16 mouse cellular contexts compared by ENCODE assay signal in genomic region chr8:46865428-46865827, GRCm38 (mm10).
"Had no signal": no experiment of that assay in that cellular context is flagged by ENCODE, and none has a peak within 500 bp of the region (broad histone marks: within the 10 kb centered on the region; RNA-seq: fewer than 3 reads in every experiment).

No protein-coding gene starts in this region.

- H3K27ac ChIP-seq: midbrain, embryonic 10.5 days; midbrain, embryonic 12.5 days; neural tube, embryonic 12.5 days had no signal

- DNase-seq: lung, adult 18-20 months; lung, embryonic 14.5 days; lung, postnatal 10 days; lung, postnatal 4 days; midbrain, embryonic 14.5 days; right cerebral cortex, adult 18-20 months; right cerebral cortex, postnatal 25 days; right cerebral cortex, postnatal 4 days; spleen, adult 18-20 months; thymus, adult 18-20 months; thymus, postnatal 14 days; thymus, postnatal 36 days had no signal

- H3K36me3 ChIP-seq: midbrain, embryonic 10.5 days; midbrain, embryonic 12.5 days; neural tube, embryonic 12.5 days had no signal

- H3K9me3 ChIP-seq: midbrain, embryonic 10.5 days; midbrain, embryonic 12.5 days; neural tube, embryonic 12.5 days had no signal

- H3K9ac ChIP-seq: lung, embryonic 14.5 days; midbrain, embryonic 12.5 days; neural tube, embryonic 12.5 days had no signal

- H3K4me1 ChIP-seq: midbrain, embryonic 12.5 days; neural tube, embryonic 12.5 days had no signal

- H3K27me3 ChIP-seq: midbrain, embryonic 12.5 days; neural tube, embryonic 12.5 days had no signal

- ATAC-seq: midbrain, embryonic 16.5 days had no signal

- H3K4me3 ChIP-seq: midbrain, embryonic 10.5 days; midbrain, embryonic 12.5 days; neural tube, embryonic 12.5 days had no signal

- H3K4me2 ChIP-seq: lung, embryonic 14.5 days; midbrain, embryonic 12.5 days; neural tube, embryonic 12.5 days had no signal
